Mouse (Mus musculus) thymus, postnatal 25 days (tissue): ENCODE results near the gene Fbxo6.
A peak's percentile ranks its signal among the peaks of the same experiment; 100 is the strongest.
"Not testable (repeated sequence)": the region's sequence is repeated elsewhere in the genome, so short reads cannot be mapped to it uniquely, and the experiment has no call there.

ENCODE experiments used
- DNase-seq: peaks from one replicate; pipeline ENCODE4 v3.0.0; 2022

Fbxo6 gene

GRCm38 (mm10) chr4:148151267-148152168 is at the start of gene Fbxo6:
Gene Fbxo6, minus strand, starts transcription at chr4:148152140.
- peak; percentile 87 for DNase-seq

- no peak for DNase-seq
These were observed 46.8 kb upstream of the Fbxo6 start for GRCm38 (mm10) chr4:148198721-148199120.

DNA sequence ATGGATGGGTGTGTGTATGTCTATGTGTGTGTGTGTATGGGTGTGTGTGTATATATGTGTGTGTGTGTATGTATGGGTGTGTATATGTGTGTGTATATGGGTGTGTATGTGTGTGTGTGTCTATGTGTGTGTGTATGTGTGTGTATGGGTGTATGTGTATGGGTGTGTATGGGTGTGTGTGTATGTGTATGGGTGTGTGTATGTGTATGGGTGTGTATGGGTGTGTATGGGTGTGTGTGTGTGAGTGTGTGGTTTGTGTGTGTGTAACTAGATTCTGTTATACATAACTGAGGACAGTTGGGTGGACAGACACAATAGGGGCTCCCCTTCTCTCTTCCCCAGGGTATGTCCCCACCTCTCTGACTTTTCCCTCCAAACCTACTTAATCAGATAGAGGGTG is 42.5 kb upstream of the Fbxo6 start:
- DNase-seq = no peak

- no peak for DNase-seq
These were observed 40.8 kb upstream of the Fbxo6 start for GRCm38 (mm10) chr4:148192707-148193245.

- not testable (repeated sequence) for DNase-seq
These were observed 36.8 kb upstream of the Fbxo6 start for GRCm38 (mm10) chr4:148188767-148189166.

DNA sequence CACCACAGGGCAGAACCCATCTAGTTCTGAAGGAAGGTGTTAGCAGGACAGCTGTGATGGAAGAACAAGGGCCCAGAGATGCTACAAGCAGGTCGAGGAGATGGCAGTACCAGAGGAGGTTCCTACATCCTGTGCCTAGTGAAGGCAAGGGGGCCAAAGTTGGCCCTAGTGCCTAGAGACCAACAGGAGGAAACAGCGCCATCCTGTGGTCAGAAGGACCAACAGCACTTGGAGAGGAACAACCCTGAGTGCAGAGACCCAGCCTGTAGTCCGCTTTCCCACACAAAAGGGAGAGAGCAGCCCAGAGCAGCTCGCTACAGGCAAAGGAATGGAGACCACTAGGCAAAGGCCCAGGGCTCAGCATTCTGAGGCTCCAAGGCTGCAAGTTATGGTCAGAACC is 33.9 kb upstream of the Fbxo6 start:
- DNase-seq = no peak

- no peak for DNase-seq
These were observed 32.6 kb upstream of the Fbxo6 start for GRCm38 (mm10) chr4:148184564-148184963.

DNA sequence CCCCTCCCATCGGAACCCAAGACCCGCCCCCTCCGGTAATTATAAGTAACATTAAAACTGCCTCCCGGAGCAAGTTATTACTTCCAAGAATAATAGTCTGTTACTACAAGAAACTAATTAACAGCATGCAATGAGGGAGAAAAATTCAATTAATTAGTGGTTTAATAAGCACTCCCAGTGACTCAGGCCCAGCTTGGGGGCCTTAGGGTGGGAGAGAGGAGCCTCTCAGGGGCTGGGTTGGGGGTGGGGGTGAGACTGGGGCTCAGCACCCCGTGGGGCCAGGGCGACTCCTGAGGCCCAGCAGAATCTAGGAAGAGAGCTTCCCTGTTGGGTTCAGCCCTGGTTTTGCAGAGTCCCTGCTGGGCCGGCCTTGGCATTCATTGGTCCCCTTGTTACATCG is 30.4 kb upstream of the Fbxo6 start:
- DNase-seq = no peak

- DNase-seq = no peak
These were observed 29.5 kb upstream of the Fbxo6 start for GRCm38 (mm10) chr4:148181483-148181882.

DNA sequence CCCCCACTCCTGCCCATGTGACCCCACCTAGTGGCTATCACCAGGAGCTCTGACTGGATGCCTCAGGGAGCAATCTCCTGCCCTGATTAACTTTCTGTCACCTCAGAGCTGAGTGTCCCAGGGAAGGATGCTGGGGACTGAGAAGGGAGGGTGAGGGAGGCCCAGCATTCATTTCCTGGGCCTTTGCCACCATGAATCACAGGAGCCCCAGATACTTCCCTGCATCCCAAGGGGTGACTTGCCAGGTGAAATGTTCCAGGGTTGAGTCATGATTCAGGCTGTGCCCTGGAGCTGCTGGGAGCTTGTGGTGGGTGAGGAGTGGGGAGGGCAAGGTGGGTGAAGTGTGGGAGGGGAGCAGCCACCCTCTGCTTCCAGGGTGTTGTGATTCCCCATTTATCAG is 25.8 kb upstream of the Fbxo6 start:
- no peak for DNase-seq

- not testable (repeated sequence) for DNase-seq
These were observed 24.7 kb upstream of the Fbxo6 start for GRCm38 (mm10) chr4:148176603-148177002.

- no peak for DNase-seq
These were observed 22.5 kb upstream of the Fbxo6 start for GRCm38 (mm10) chr4:148174495-148174862.

GRCm38 (mm10) chr4:148173811-148174494 is 22.0 kb upstream of the Fbxo6 start:
- DNase-seq = no peak

DNA sequence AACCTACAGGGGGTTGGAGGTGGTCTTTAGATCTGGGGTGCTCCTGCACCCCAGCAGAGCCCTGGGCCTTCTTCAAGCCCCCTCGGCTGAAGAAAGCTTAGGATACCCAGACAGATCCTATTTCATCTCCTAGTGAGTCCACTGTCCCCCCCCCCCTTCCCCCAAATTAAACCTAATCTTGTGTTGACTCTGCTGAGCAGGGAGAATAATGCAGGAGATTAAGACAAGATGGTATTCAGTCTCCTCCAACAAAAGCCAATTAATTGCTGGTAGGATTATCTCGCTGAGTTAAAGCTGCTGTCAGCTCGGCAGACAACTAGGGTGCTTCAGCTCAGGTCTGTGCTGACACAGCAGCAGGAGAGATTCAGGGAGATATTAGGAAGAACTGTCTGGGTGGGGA is 19.3 kb upstream of the Fbxo6 start:
- DNase-seq = no peak

DNA sequence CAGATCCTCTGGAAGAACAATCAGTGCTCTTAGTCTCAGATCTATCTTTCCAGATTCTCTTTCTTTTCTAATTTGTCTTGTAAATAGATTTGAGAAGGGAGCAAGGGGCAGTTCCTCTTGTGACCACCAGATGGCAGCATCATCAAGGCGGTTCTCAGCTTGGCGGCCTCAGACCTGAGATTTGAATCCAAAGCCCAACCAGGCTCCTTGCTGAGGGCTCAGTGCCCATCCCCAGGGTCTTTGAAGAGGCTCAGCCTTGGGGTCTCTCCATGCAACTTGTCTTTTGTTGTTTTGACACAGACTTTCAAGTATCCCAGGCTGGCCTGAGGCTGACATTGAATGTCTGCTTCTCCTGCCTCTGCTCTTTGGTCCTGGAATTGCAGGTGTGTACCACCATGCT is 18.9 kb upstream of the Fbxo6 start:
- peak; percentile 43 for DNase-seq

GRCm38 (mm10) chr4:148169586-148169985 is 17.6 kb upstream of the Fbxo6 start:
- no peak for DNase-seq

- DNase-seq = peak; percentile 69
These were observed 16.3 kb upstream of the Fbxo6 start for GRCm38 (mm10) chr4:148168287-148168686.

DNA sequence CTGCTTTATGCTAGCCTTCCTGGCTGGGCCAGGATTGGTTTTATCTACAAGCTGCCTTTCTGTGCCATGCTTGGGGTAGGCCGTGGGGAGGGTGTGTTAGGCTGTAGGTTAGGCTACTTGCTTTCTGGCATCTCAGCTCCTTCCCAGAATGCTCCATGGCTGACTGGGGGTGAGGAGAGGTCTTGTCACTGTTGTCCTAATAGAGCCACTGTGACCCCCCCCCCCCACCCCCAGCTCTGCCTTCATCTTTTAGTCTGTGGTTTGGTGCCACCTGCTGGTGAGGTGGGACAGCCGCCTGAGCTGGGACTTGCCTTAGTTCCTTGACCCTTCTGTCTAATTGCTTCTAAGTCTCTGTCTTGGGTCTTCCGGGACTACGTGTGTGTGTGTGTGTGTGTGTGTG is 15.0 kb upstream of the Fbxo6 start:
- DNase-seq = peak; percentile 74

DNA sequence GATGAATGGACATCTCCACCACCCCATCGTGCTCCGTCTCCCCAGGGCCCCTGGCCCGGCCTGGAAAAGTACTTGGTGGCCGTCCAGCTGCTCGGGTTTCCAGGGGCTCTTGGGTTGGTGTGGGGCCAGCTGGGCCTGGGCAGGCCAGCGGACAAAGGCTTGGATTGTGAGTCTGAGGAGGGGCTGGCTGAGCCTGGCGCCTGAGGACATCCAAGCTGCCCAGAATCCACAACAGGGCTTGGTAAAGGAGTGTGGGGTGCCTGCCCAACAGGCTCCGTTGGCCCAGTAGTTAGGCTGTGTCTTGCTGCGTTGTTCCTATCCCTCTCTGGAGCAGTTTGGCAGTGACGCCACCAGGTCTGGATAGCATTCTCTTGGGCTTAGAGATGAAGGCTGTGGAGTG is 14.5 kb upstream of the Fbxo6 start:
- DNase-seq = no peak

GRCm38 (mm10) chr4:148165551-148165950 is 13.6 kb upstream of the Fbxo6 start:
- DNase-seq = no peak

- no peak for DNase-seq
These were observed 12.5 kb upstream of the Fbxo6 start for GRCm38 (mm10) chr4:148164461-148164860.

- DNase-seq = peak; percentile 80
These were observed 12.1 kb upstream of the Fbxo6 start for GRCm38 (mm10) chr4:148164002-148164439.

- DNase-seq = no peak
These were observed 8.8 kb upstream of the Fbxo6 start, which contains the start of the genes Fbxo44 and Fbxo2 for GRCm38 (mm10) chr4:148160436-148161390. Gene Fbxo44, minus strand, starts transcription at chr4:148160482. Gene Fbxo2, plus strand, starts transcription at chr4:148160621.
